Mouse (Mus musculus): Measurements from ENCODE around the gene Prss50. TPM values are rescaled to one million over a fixed set of nuclear protein-coding genes. Genes with fewer than 3 reads are reported as not detected.

Prss50 gene
- total and polyA plus RNA-seq, 2 experiments from 2014 or later, result not detected

GRCm38 (mm10) chr9:110896595-110896994 lies 38.8 kb downstream of the Prss50 start:
- Histone ChIP-seq H3K36me3 (replicated peaks; ENCODE audit: control insufficient read depth, insufficient read depth, low read length) (0 out of 2 replicates have a peak, but pooled peaks cover 15% of the 10 kb centered on the region), H3K4me1 (ENCODE audit: control insufficient read depth, insufficient read depth) (no peaks in the 10 kb centered on the region), H3K9ac (replicated peaks; ENCODE audit: low read depth, low read length) (no peak overlapping the region), H3K9me3 (replicated peaks; ENCODE audit: control insufficient read depth, low read length) (no peaks in the 10 kb centered on the region), H3K27ac (ENCODE audit: low read depth) (no peak overlapping the region), H3K27me3 (ENCODE audit: control insufficient read depth, insufficient read depth, low read length) (peaks cover 4% of the 10 kb centered on the region; the same call in 1 of the 2 replicates), H3K4me3 (ENCODE audit: low read depth, low read length) (no peak overlapping the region), H3K4me2 (ENCODE audit: low read depth, low read length) (no peak overlapping the region)
- DNase-seq (ENCODE audit: low spot score) (no peak), ATAC-seq (ENCODE audit: insufficient read depth, low read depth) (no peak)
- WGBS, result 22% methylated on average over 6 of the region's 6 CpGs
- TF ChIP-seq CTCF (IDR thresholded peaks at IDR 0.05; ENCODE audit: low read depth), result no peak
- TF ChIP-seq EP300 (IDR thresholded peaks at IDR 0.05; ENCODE audit: low read depth), result no peak

DNA sequence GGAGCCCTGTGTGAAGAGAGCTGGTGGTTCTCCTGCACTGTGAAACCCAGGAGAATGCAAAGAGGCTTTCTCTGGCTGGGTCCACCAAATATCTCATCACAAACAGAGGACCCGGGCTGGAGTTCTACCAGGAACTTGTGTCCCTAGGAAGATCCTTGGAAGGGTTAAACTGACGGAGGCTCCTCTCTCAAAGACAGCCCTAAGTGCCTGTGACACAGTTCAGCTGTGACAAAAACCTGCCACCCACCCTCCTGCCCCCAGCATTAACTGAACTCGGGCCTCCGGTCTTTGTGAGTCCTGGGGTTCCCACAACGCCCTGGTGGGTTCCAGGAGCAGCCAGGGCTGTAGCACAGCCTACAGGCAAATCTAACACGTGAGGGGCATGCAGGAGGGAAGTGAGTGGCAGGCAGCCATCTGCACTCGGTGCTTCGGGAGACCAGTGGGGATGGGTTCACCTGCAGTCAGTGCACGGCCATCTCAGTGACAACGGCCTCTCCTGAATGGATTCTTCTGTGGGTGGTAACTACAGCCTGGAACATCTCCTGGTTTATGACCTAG lies 41.8 kb downstream of the Prss50 start:
- Histone ChIP-seq H3K4me2 (ENCODE audit: low read depth, low read length) (no peak overlapping the region), H3K9me3 (replicated peaks; ENCODE audit: control insufficient read depth, low read length) (no peaks in the 10 kb centered on the region), H3K9ac (replicated peaks; ENCODE audit: low read depth, low read length) (no peak overlapping the region), H3K36me3 (replicated peaks; ENCODE audit: control insufficient read depth, insufficient read depth, low read length) (0 out of 2 replicates have a peak, but pooled peaks cover 7% of the 10 kb centered on the region), H3K4me3 (ENCODE audit: low read depth, low read length) (no peak overlapping the region), H3K27me3 (ENCODE audit: control insufficient read depth, insufficient read depth, low read length) (peaks cover under 1% of the 10 kb centered on the region; the same call in 1 of the 2 replicates), H3K27ac (ENCODE audit: low read depth) (no peak overlapping the region), H3K4me1 (ENCODE audit: control insufficient read depth, insufficient read depth) (no peaks in the 10 kb centered on the region)
- no peak for DNase-seq (ENCODE audit: low spot score)
- no peak for TF ChIP-seq CTCF (IDR thresholded peaks at IDR 0.05; ENCODE audit: low read depth)
- TF ChIP-seq EP300 (IDR thresholded peaks at IDR 0.05; ENCODE audit: low read depth), result no peak
- ATAC-seq (ENCODE audit: insufficient read depth, low read depth), result no peak
- WGBS, result 27% methylated on average over 10 of the region's 10 CpGs

DNA sequence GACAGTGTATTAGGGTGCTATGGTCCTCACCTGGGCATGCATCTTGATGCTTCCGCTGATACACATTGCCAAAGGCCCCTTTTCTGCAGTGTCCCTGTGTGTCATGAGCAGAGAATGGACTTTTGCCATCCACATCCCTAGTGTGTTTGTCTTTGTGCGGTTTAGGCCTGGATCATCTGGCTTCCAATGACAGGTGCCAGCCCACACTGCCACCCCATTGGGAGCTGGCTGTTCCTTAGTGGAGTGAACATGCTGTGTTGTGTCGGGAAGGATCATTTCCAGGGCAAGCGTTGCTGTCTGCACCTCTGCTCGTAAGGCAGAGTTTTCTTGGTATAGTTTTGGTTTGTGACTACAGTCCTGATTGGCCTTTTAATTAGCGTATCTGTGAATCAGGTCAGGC lies 43.4 kb downstream of the Prss50 start:
- Histone ChIP-seq H3K4me3 (ENCODE audit: low read depth, low read length) (no peak overlapping the region), H3K36me3 (replicated peaks; ENCODE audit: control insufficient read depth, insufficient read depth, low read length) (no peaks in the 10 kb centered on the region), H3K27ac (ENCODE audit: low read depth) (no peak overlapping the region), H3K9ac (replicated peaks; ENCODE audit: low read depth, low read length) (no peak overlapping the region), H3K27me3 (ENCODE audit: control insufficient read depth, insufficient read depth, low read length) (no peaks in the 10 kb centered on the region), H3K4me1 (ENCODE audit: control insufficient read depth, insufficient read depth) (no peaks in the 10 kb centered on the region), H3K4me2 (ENCODE audit: low read depth, low read length) (no peak overlapping the region), H3K9me3 (replicated peaks; ENCODE audit: control insufficient read depth, low read length) (no peaks in the 10 kb centered on the region)
- TF ChIP-seq CTCF (IDR thresholded peaks at IDR 0.05; ENCODE audit: low read depth) (no peak), EP300 (IDR thresholded peaks at IDR 0.05; ENCODE audit: low read depth) (no peak)
- 91% methylated on average over 6 of the region's 6 CpGs for WGBS
- no peak for ATAC-seq (ENCODE audit: insufficient read depth, low read depth)
- no peak for DNase-seq (ENCODE audit: low spot score)

- 53% methylated on average over 4 of the region's 4 CpGs for WGBS
- Histone ChIP-seq H3K4me2 (ENCODE audit: low read depth, low read length) (no peak overlapping the region), H3K36me3 (replicated peaks; ENCODE audit: control insufficient read depth, insufficient read depth, low read length) (no peaks in the 10 kb centered on the region), H3K4me3 (ENCODE audit: low read depth, low read length) (no peak overlapping the region), H3K9me3 (replicated peaks; ENCODE audit: control insufficient read depth, low read length) (no peaks in the 10 kb centered on the region), H3K9ac (replicated peaks; ENCODE audit: low read depth, low read length) (no peak overlapping the region), H3K4me1 (ENCODE audit: control insufficient read depth, insufficient read depth) (no peaks in the 10 kb centered on the region), H3K27ac (ENCODE audit: low read depth) (no peak overlapping the region), H3K27me3 (ENCODE audit: control insufficient read depth, insufficient read depth, low read length) (no peaks in the 10 kb centered on the region)
- TF ChIP-seq CTCF (IDR thresholded peaks at IDR 0.05; ENCODE audit: low read depth), result no peak
- TF ChIP-seq EP300 (IDR thresholded peaks at IDR 0.05; ENCODE audit: low read depth), result no peak
- DNase-seq (ENCODE audit: low spot score) (no peak), ATAC-seq (ENCODE audit: insufficient read depth, low read depth) (no peak)
These were observed 44.5 kb downstream of the Prss50 start for GRCm38 (mm10) chr9:110902271-110902670.

DNA sequence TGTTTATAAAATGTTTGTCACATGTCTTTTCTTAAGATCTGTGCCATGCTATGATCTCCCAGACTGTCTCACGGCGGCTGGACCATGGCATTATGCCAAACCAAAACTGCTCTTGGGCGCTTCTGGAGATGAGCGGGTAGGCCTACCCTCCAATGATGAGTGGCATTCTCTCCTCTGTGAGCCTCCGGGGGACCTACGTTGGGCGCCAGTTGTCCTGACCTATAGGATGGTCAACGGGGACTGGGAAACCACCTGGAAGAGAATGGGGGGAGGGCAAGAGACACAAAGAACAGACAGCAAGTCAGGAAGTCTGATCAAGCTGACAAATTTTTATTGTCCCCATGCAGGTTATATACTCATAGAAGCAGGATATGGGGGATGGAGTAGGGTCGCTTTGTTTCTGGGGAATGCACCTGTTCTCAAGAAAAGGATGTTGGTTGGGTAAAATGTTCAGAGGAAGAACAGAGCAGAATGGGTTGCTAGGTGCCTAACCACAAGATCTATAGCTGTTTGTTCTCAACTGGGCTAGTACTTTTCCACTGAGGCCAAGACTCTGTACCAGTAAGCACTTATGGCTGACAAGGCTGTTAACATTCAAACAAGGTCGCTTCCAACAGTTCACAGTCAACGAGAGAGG lies 49.6 kb downstream of the Prss50 start:
- H3K4me2 ChIP-seq (ENCODE audit: low read depth, low read length), result no peak overlapping the region
- 86% methylated on average over 11 of the region's 11 CpGs for WGBS
- H3K4me3 ChIP-seq (ENCODE audit: low read depth, low read length), result no peak overlapping the region
- ATAC-seq (ENCODE audit: insufficient read depth, low read depth), result no peak
- H3K4me1 ChIP-seq (ENCODE audit: control insufficient read depth, insufficient read depth), result no peaks in the 10 kb centered on the region
- peak overlapping the region; percentile 57; the same call in 1 of the 2 replicates for H3K27ac ChIP-seq (ENCODE audit: low read depth)
- no peak for TF ChIP-seq EP300 (IDR thresholded peaks at IDR 0.05; ENCODE audit: low read depth)
- TF ChIP-seq CTCF (IDR thresholded peaks at IDR 0.05; ENCODE audit: low read depth), result no peak
- no peaks in the 10 kb centered on the region for H3K36me3 ChIP-seq (replicated peaks; ENCODE audit: control insufficient read depth, insufficient read depth, low read length)
- no peak overlapping the region for H3K9ac ChIP-seq (replicated peaks; ENCODE audit: low read depth, low read length)
- DNase-seq (ENCODE audit: low spot score), result no peak
- H3K9me3 ChIP-seq (replicated peaks; ENCODE audit: control insufficient read depth, low read length), result no peaks in the 10 kb centered on the region
- H3K27me3 ChIP-seq (ENCODE audit: control insufficient read depth, insufficient read depth, low read length), result no peaks in the 10 kb centered on the region
